Comparison of ENCODE assay signal across 11 mouse cellular contexts in genomic region chr1:135698046-135698445, GRCm38 (mm10). TPM values are rescaled to one million over a fixed set of nuclear protein-coding genes. Genes with fewer than 3 reads are reported as not detected.
A peak's percentile ranks its signal among the peaks of the same experiment; 100 is the strongest.
DNase-seq lines count a peak whose midpoint lies in the region; ATAC-seq lines count a peak whose summit lies in the region.
"Had no signal": no experiment of that assay in that cellular context is flagged by ENCODE, and none has a peak within 500 bp of the region (broad histone marks: within the 10 kb centered on the region; RNA-seq: fewer than 3 reads in every experiment).

No protein-coding gene starts in this region.

- no peak overlapping the region for H3K4me2 ChIP-seq in forebrain, embryonic 16.5 days (ENCODE audit: low read length)
- peak overlapping the region; percentile 71; the same call in 1 of the 2 replicates for H3K4me2 ChIP-seq in kidney, embryonic 15.5 days
- peak overlapping the region; percentile 71 for H3K4me2 ChIP-seq in embryonic facial prominence, embryonic 13.5 days
- H3K4me2 ChIP-seq in limb, embryonic 12.5 days = peak overlapping the region; percentile 67
- H3K4me2 ChIP-seq: liver, embryonic 13.5 days had no signal

- ATAC-seq in forebrain, embryonic 16.5 days = no peak
- 0 out of 2 replicates have a peak, but pooled peaks have one; percentile 3 for ATAC-seq in kidney, embryonic 15.5 days (replicated peaks; ENCODE audit: low FRiP score)
- ATAC-seq in embryonic facial prominence, embryonic 13.5 days (ENCODE audit: insufficient number of reproducible peaks, insufficient read depth, low FRiP score, low TSS enrichment, low read depth) = no peak
- ATAC-seq in limb, embryonic 12.5 days (ENCODE audit: insufficient number of reproducible peaks, insufficient read depth, low FRiP score, low TSS enrichment, low read depth) = 0 out of 2 replicates have a peak, but pooled peaks have one; percentile 7

- H3K9me3 ChIP-seq in forebrain, embryonic 10.5 days = 0 out of 2 replicates have a peak, but pooled peaks cover 2% of the 10 kb centered on the region
- H3K9me3 ChIP-seq in forebrain, embryonic 16.5 days (ENCODE audit: control insufficient read depth, low read length) = no peaks in the 10 kb centered on the region
- no peaks in the 10 kb centered on the region for H3K9me3 ChIP-seq in kidney, embryonic 15.5 days (replicated peaks)
- 0 out of 2 replicates have a peak, but pooled peaks cover 2% of the 10 kb centered on the region for H3K9me3 ChIP-seq in embryonic facial prominence, embryonic 13.5 days
- peaks cover 6% of the 10 kb centered on the region; the same call in 1 of the 2 replicates for H3K9me3 ChIP-seq in limb, embryonic 12.5 days
- H3K9me3 ChIP-seq: liver, embryonic 13.5 days had no signal

- H3K4me1 ChIP-seq in forebrain, embryonic 10.5 days = peaks cover 18% of the 10 kb centered on the region
- H3K4me1 ChIP-seq in forebrain, embryonic 16.5 days (replicated peaks; ENCODE audit: control insufficient read depth, insufficient read depth, low read length) = peaks cover 20% of the 10 kb centered on the region
- H3K4me1 ChIP-seq in kidney, embryonic 15.5 days = peaks cover 32% of the 10 kb centered on the region
- H3K4me1 ChIP-seq in embryonic facial prominence, embryonic 13.5 days = peaks cover 27% of the 10 kb centered on the region
- H3K4me1 ChIP-seq in limb, embryonic 12.5 days (replicated peaks) = peaks cover 26% of the 10 kb centered on the region

- H3K4me3 ChIP-seq in forebrain, embryonic 10.5 days = peak overlapping the region; percentile 49
- H3K4me3 ChIP-seq in forebrain, embryonic 16.5 days (replicated peaks; ENCODE audit: low read length) = no peak overlapping the region
- no peak overlapping the region for H3K4me3 ChIP-seq in kidney, embryonic 15.5 days (replicated peaks)
- H3K4me3 ChIP-seq in embryonic facial prominence, embryonic 13.5 days = no peak overlapping the region
- H3K4me3 ChIP-seq in limb, embryonic 12.5 days (replicated peaks) = no peak overlapping the region
- H3K4me3 ChIP-seq: erythroblast, embryonic 14.5 days; liver, embryonic 13.5 days had no signal

- no peak for DNase-seq in forebrain, embryonic 10.5 days (ENCODE audit: extremely low spot score, low spot score)
- no peak for DNase-seq in kidney, postnatal 25 days
- DNase-seq in thymus, adult 18-20 months = no peak
- no peak for DNase-seq in natural killer cell, adult 2 months (ENCODE audit: low spot score in 2 of 2)
- DNase-seq: cerebellum, adult 9-11 months; liver, embryonic 13.5 days had no signal

- H3K36me3 ChIP-seq in forebrain, embryonic 10.5 days (replicated peaks) = no peaks in the 10 kb centered on the region
- no peaks in the 10 kb centered on the region for H3K36me3 ChIP-seq in forebrain, embryonic 16.5 days (ENCODE audit: control insufficient read depth, insufficient read depth)
- H3K36me3 ChIP-seq in kidney, embryonic 15.5 days = no peaks in the 10 kb centered on the region
- no peaks in the 10 kb centered on the region for H3K36me3 ChIP-seq in embryonic facial prominence, embryonic 13.5 days
- H3K36me3 ChIP-seq in limb, embryonic 12.5 days = no peaks in the 10 kb centered on the region
- H3K36me3 ChIP-seq: liver, embryonic 13.5 days had no signal

- peaks cover 37% of the 10 kb centered on the region for H3K27me3 ChIP-seq in forebrain, embryonic 10.5 days (ENCODE audit: poor library complexity, severe bottlenecking)
- no peaks in the 10 kb centered on the region; the same call in 1 of the 2 replicates for H3K27me3 ChIP-seq in forebrain, embryonic 16.5 days (replicated peaks; ENCODE audit: control insufficient read depth, insufficient read depth, low read length)
- peaks cover 3% of the 10 kb centered on the region; the same call in 1 of the 2 replicates for H3K27me3 ChIP-seq in kidney, embryonic 15.5 days
- peaks cover 5% of the 10 kb centered on the region; the same call in 1 of the 2 replicates for H3K27me3 ChIP-seq in embryonic facial prominence, embryonic 13.5 days
- peaks cover 4% of the 10 kb centered on the region; the same call in 1 of the 2 replicates for H3K27me3 ChIP-seq in limb, embryonic 12.5 days

- WGBS in forebrain, embryonic 10.5 days = 30% methylated on average over 6 of the region's 6 CpGs
- 31% methylated on average over 6 of the region's 6 CpGs for WGBS in forebrain, embryonic 16.5 days
- 26% methylated on average over 6 of the region's 6 CpGs for WGBS in kidney, embryonic 15.5 days
- WGBS in embryonic facial prominence, embryonic 13.5 days = 27% methylated on average over 6 of the region's 6 CpGs
- WGBS in limb, embryonic 12.5 days = 27% methylated on average over 6 of the region's 6 CpGs

- H3K9ac ChIP-seq in forebrain, embryonic 16.5 days (replicated peaks; ENCODE audit: low read depth, low read length) = no peak overlapping the region
- no peak overlapping the region for H3K9ac ChIP-seq in kidney, embryonic 15.5 days
- H3K9ac ChIP-seq in embryonic facial prominence, embryonic 13.5 days = no peak overlapping the region
- no peak overlapping the region for H3K9ac ChIP-seq in limb, embryonic 12.5 days (replicated peaks)
- H3K9ac ChIP-seq: liver, embryonic 13.5 days had no signal

- H3K27ac ChIP-seq in forebrain, embryonic 10.5 days = no peak overlapping the region
- H3K27ac ChIP-seq in forebrain, embryonic 16.5 days (ENCODE audit: low read length) = no peak overlapping the region
- H3K27ac ChIP-seq in kidney, embryonic 15.5 days = peak overlapping the region; percentile 51; the same call in 1 of the 2 replicates
- peak overlapping the region; percentile 44; the same call in 1 of the 2 replicates for H3K27ac ChIP-seq in embryonic facial prominence, embryonic 13.5 days
- peak overlapping the region; percentile 54 for H3K27ac ChIP-seq in limb, embryonic 12.5 days
- H3K27ac ChIP-seq: liver, embryonic 13.5 days had no signal

RNA-seq across cellular contexts. Expression of gene Csrp1, which starts 21.8 kb away (rescaled TPM):
- 41.9 and 42.0 TPM in 2 replicates for polyA plus RNA-seq in forebrain, embryonic 10.5 days (2016; fragmentation: Nextera tagmentation; extraction: Ambion mirVana)
- 14.5 and 17.6 TPM in 2 replicates for polyA plus RNA-seq in forebrain, embryonic 16.5 days (2015; fragmentation: Nextera tagmentation; extraction: Ambion mirVana)
- polyA plus RNA-seq in kidney, embryonic 15.5 days (2015; fragmentation: Nextera tagmentation; extraction: Ambion mirVana) = 119 and 137 TPM in 2 replicates
- 77.0 and 79.3 TPM in 2 replicates for polyA plus RNA-seq in embryonic facial prominence, embryonic 13.5 days (2015; fragmentation: Nextera tagmentation; extraction: Ambion mirVana)
- polyA plus RNA-seq in limb, embryonic 12.5 days (2016; fragmentation: Nextera tagmentation; extraction: Ambion mirVana) = 63.6 and 75.1 TPM in 2 replicates

Comparison
In these comparisons a context has a peak if more than half of its experiments do, and no peak if none do; other contexts are left out.
1. H3K27ac ChIP-seq: peak in kidney, embryonic 15.5 days (single experiment), embryonic facial prominence, embryonic 13.5 days (single experiment) and limb, embryonic 12.5 days (single experiment); none in forebrain, embryonic 10.5 days (single experiment) and forebrain, embryonic 16.5 days (single experiment).
2. ATAC-seq: peak in kidney, embryonic 15.5 days (single experiment) and limb, embryonic 12.5 days (single experiment); none in forebrain, embryonic 16.5 days (single experiment) and embryonic facial prominence, embryonic 13.5 days (single experiment).